Mouse (Mus musculus) common myeloid progenitor, adult 5-6 weeks (primary cell): ENCODE results near the gene Eif4enif1. TPM values are rescaled to one million over a fixed set of nuclear protein-coding genes. Genes with fewer than 3 reads are reported as not detected.
"Not testable (repeated sequence)": the region's sequence is repeated elsewhere in the genome, so short reads cannot be mapped to it uniquely, and the experiment has no call there.

ENCODE experiments used
- ATAC-seq: replicated peaks from 2 replicates; pipeline ENCODE4 v1.8.0; 2016; ENCODE audit warnings: low read depth, mild to moderate bottlenecking, moderate TSS enrichment, inconsistent platforms; ENCODE audit not compliant: poor library complexity, severe bottlenecking
- total RNA-seq: library from RNA; stranded (forward); fragments of 200-1000, 187-1606 nt; gene quantifications from 2 replicates; pipeline ENCODE4 v1.2.3, GENCODE M21; 2017

Gene Eif4enif1
- total RNA-seq: 58.9 and 75.0 TPM in 2 replicates

DNA sequence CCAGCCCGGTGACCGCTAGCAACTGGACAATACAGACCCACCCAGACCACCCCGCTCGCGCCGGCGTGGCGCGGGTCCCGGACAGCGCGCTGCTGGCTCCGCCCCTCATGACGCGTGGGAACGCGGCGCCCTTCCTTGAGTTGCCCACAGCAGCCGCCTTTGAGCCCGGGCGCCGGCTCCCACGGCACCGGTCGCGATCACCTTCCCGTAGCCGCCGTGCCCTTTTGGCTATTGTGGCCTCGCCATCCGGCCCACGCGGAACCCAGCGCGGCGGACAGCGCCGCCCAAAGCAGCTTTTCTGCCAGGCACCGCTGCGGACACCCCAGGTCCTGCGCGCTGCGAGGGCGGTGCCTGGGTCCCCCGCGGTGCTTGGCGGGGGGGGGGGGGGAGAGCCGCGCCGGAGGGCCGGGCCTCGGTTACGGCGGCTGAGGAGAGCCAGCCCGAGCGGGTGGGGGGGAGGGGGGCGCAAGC, at the start of gene Eif4enif1:
Eif4enif1 (plus strand) TSS at position 162 of the 471 bp plus-strand sequence.
- ATAC-seq: peak; percentile 33

DNA sequence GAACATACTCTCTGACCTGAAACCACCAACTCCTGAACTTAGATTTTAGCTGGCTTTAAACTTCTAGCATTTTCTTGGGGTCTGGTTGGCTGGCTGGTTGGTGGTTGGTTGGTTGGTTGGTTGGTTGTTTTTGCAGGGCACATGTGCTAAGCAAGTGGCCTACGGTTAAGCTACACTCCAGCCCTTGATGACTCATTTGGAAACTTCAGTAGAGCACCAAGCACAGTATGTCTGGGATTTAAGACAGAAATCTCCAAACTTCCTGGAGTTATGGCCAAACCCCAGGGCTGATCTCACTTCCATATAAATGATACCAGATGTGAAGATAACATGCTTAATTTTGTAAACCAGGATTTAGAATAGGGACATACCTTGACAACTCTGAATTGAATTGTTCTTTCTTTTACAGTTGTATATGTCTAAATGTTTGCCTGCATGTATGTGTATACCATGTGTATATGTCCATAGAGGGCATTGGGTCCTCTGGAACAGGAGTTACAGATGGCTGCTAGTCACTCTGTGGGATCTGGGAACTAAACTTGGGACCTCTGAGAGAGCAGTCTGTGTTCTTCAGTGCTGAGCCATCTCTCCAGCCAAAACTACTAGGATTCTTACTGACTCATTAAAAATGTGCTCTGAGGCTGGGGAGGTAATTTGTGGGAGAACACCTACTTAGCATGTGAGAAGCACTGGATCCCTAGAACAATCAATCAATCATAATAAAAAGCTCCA, 48.4 kb upstream of the Eif4enif1 start:
- 0 out of 2 replicates have a peak, but pooled peaks have one; percentile 2 for ATAC-seq

DNA sequence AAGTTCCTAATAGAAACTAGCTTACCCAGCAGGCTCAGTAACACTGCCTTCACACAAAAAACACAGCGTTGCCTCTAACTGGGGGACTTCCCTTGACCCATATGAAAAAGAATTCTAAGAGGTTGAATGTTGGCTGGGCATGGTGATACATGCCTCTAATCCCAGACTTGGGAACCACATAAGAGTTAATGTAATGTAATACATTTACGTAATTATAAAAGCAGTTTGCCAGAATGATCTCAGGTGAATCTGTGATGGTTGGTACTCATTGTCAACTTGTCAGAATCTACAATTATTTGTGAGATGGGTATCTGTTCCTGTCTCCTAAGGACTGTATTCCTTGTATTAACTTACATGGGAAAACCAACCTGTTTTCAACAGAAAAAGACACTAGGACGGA, 45.2 kb upstream of the Eif4enif1 start:
- ATAC-seq: not testable (repeated sequence)

DNA sequence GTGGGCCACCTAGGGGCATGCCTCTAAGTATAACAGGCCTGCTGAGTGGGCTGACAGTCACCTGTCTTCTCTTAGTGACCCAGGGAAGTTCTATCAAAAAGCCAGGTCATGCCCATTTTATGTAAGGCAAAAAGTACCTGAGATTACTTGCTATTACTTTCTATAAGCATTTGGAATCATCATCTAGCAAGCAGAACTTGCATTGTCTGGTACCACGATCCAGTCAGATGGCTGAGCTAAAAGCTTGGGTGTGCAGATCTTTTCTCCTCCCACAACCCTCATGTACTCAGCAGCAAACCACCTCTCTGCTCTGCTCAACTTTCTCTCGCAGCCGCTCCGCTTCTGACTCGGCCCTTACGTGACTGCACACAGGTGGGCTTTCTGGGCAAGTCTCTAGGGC, 44.2 kb upstream of the Eif4enif1 start:
- ATAC-seq: not testable (repeated sequence)

DNA sequence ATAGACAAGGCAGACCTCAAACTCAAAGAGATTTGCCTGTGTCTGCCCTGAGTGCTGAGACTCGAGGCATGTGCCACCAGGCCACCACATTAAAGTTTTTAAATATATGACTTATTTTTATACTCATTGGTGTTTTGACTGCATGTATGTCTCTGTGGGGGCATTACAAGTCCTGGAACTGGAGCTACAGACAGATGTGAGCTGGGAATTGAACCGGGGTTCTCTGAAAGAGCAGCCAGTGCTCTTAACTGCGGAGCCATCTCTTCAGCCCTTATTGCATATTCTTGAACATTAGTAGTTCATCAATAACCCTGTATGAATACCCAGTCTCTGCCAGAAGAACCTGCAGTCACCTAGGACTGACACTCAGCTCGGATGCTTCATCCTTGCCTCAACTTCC, 43.4 kb upstream of the Eif4enif1 start:
- peak; percentile 1; the same call in 1 of the 2 replicates for ATAC-seq

DNA sequence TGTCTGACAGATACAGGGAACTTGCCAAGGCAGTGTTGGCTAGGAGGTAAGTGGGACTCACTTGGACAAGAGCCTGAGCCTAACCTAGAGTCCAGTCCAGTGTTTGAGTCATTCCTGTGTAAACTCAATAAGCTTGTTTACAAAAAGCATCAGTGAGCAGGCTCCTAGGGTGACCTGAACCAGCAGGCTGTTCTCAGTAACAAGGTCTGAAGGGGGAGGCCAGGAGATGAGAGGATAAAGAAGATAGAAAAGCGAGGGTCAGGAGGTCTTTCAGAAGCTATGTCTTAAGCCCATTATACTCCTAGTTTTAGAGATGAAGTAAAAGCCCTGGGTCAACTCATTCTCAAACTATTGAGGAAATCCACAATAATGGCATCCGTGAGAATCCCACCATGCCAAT, 40.8 kb upstream of the Eif4enif1 start:
- ATAC-seq: not testable (repeated sequence)

DNA sequence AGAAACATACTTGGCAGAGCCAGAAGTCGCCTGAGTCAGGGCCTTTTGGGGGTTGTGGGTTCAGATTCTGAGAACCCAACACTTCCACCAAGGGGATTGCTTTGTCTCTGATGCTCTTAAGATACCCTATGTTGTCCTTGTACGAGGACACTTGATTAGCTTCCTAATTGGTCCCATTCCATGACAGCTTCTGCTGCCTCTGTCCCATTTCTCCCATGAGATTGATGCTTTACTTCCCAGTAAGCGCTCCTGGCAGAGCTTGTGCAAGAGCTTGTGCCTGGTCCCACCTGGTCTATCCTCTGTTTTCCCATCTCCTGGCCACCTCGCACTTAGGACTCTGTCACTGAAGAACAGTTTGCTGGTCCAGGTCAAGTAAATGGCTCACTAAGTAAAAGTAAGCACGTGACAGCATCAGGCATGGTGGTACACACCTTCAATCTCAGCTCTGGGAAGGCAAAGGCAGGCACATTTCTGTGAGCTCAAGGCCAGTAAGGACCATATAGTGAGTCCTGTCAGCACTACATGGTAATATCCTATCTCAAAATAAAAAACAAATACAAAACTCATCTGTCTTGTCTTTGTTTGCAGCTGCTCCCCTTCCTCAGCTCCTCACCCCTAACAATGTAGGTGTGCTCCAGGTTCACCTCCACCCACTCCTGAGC, 39.8 kb upstream of the Eif4enif1 start:
- 0 out of 2 replicates have a peak, but pooled peaks have one; percentile 1 for ATAC-seq

DNA sequence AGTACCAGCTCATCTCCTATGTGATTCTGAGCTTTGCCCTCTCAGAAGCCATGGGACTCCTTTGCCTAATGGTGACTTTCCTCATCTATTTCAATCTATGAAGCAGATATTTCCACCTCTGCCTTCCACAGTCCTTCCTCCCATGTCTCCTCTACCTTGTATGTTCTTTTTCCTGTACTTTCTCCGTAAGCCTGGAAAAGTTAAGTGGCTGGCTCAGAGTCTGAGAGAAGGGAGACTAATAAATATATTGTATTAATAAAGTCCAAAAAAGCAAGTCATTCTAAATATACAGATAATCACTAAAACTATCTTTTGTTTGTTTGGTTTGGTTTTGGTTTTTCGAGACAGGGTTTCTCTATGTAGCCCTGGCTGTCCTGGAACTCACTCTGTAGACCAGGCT, 39.1 kb upstream of the Eif4enif1 start:
- ATAC-seq: not testable (repeated sequence)

DNA sequence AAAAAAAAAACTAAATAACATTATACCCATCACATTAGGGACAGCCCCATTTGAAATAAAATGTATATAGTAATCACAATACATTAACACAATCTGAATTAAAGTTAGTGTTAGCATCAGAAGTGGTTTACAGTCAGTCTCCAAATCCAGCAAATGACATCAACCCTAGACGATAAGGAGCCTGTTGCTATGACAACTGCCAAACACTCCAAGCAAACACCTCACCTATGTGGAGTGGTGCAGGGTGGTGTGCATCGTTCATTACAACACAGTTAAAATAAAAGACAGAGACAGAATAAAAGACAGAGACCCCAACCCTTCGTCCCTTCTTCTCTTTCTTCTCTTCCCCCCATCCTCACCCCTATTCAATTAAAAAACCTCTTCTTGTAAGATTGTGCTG, 38.5 kb upstream of the Eif4enif1 start:
- not testable (repeated sequence) for ATAC-seq

DNA sequence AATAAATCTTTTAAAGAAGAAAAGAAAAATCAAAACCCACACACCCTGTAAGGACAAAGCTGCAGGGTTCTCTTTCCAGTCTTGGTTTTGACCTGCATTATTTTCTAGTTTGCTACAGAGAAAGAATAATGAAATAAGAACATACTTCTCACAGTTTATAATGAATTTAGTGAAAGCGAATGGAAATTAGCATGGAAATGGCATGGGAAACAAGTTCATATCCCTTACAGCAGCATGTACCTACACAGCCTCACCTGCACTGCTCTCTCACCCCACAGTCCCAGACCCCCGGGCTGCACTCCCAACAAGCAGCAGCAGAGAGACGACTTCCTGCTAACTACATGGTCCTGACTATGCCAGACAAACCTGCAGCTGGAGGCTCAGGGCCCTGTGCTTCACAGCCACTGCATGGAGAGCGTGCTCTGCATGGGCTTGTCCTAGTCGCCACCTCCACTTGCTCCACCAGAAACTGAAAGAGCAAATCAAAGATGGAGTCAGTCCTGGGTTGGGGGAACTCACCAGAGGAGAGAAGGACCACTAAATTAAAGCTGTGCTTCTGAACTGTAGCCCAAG, 36.9 kb upstream of the Eif4enif1 start:
- ATAC-seq: peak; percentile 7; the same call in 1 of the 2 replicates

DNA sequence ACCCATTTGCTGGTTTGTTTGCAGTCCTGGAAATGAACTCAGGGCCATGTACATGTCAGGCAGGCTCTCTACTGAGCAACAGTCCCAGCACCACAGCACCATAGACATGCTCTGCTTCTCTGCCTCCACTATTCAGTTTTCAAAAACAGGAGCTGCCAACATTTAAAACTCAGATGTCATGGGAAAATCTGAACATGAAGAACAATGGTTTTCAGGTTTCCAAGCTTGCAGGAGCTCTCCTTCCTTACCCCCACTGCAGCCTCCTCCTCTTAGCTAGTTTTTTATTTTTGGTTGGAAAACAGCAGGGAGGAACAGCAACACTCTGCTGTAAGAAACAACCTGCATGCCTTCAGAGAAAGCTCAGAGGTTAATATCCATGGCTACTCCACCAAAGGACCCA, 35.9 kb upstream of the Eif4enif1 start:
- ATAC-seq: not testable (repeated sequence)

DNA sequence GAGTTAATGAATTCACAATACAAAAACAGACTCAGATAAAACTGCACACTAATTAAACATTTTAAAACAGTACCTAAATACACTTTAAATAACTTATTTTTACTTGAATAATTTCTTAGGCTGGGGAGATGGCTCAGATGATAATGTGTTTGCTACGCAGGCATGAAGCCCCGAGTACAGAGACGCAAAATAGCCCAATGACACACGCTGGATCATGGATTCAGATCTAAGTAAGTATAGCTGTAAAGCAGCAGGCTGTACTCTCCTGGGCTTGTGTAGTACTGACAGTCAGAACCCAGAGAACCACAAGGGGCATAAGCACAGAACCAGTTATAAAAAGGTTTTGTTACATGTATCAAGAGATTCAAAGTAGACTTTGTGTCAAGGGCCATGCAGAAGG, 35.1 kb upstream of the Eif4enif1 start:
- peak; percentile 1; the same call in 1 of the 2 replicates for ATAC-seq

DNA sequence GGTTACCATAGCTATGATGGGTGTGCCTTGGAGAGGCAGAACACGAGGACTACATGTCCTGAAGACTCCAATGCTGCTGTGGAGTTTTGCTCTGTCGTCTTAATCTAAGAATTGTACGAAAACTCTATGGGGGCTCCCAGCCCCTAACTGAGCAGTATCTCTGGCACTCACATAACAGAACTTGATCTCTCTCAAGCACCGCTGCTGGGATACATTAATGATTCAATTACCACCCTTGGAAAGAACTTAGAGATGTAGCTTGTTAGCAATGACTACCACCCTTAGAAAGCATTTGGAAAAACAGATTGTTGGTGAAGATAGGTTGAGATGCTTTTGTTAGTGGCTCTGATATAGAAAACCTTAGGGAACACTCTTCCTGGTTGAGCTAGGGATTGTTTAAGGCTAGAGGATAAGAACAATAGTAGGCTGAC, 34.6 kb upstream of the Eif4enif1 start:
- peak; percentile 2; the same call in 1 of the 2 replicates for ATAC-seq

DNA sequence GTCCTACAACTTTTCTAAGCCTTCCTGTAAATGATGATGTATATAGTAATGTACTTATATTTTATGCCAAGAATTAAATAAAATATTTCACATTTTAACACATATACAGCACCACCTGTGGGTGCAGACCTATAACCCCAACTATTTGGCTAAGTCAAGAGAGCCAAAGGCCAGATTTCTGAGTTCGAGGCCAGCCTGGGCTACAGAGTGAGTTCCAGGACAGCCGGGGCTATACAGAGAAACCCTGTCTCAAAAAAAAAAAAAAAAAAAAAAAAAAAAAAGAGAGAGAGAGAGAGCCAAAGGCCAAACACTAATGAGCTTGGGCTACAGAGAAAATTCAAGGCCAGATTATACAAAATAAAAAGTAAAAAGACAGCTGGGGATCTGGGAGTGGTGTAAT, 33.1 kb upstream of the Eif4enif1 start:
- ATAC-seq: not testable (repeated sequence)

DNA sequence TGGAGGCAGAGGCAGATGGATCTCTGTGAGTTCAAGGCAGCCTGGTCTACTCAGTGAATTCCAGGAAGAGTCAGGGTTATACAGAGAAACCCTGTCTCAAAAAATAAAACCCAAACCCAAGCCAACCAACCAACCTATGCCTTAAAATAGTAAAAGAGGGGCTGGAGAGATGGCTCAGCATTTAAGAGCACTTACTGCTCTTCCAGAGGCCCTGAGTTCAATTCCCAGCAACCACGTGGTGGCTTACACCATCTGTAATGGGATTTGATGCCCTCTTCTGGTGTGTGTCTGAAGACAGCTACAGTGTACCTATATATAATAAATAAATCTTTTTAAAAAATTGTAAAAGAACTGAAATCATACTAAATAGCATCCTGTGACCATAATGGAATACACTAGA, 30.3 kb upstream of the Eif4enif1 start:
- not testable (repeated sequence) for ATAC-seq

DNA sequence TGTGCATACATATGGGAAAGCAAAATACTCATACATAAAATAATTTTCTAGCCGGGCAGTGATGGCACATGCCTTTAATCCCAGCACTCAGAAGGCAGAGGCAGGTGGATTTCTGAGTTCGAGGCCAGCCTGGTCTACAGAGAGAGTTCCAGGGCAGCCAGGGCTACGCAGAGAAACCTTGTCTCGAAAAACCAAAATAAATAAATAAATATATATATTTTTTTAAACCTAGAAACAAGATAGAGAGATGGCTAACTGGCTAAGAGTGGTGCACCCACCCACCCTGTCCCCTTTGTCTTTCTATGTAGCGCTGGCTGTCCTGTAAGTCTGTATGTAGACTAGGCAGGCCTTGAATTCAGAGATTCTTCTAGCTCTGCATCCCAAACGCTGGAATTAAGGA, 29.7 kb upstream of the Eif4enif1 start:
- ATAC-seq: not testable (repeated sequence)

DNA sequence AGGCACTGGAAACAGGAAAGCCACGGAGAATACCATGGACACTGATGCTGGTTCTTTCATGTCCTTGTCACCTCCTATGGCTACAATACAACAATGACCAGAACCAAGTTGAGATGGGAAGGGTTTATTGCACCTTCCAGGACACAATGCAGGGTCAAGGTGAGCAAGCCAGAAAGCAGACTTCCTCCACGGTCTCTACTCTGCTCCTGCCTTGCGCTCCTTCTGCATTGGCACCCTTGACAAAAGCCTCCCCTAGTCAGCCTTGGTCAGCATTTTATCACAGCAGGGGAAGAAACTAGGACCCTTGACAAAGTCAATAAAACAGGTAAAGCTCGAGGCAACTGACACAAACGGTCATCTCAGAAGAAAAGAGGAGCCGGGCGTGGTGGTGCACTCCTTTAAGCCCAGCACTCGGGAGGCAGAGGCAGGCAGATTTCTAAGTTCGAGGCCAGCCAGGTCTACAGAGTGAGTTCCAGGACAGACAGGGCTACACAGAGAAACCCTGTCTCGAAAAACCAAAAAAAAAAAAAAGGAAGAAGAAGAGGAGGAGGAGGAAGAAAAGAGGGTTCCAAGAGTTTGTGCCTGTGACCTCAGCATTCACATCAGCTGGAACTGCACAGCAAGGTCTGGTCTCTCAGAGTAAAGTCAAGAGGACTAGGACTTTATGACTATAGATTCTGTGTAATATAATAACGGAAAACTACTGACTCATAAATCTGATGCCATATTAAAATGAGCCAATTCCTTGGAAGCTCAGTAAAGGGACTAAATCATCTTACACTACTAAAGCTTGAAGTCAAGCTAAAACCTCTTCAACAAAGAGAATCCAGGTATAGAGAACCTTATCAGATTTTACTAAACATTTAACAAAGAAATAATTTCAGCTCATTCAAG, 28.5 kb upstream of the Eif4enif1 start:
- peak; percentile 14; the same call in 1 of the 2 replicates for ATAC-seq

DNA sequence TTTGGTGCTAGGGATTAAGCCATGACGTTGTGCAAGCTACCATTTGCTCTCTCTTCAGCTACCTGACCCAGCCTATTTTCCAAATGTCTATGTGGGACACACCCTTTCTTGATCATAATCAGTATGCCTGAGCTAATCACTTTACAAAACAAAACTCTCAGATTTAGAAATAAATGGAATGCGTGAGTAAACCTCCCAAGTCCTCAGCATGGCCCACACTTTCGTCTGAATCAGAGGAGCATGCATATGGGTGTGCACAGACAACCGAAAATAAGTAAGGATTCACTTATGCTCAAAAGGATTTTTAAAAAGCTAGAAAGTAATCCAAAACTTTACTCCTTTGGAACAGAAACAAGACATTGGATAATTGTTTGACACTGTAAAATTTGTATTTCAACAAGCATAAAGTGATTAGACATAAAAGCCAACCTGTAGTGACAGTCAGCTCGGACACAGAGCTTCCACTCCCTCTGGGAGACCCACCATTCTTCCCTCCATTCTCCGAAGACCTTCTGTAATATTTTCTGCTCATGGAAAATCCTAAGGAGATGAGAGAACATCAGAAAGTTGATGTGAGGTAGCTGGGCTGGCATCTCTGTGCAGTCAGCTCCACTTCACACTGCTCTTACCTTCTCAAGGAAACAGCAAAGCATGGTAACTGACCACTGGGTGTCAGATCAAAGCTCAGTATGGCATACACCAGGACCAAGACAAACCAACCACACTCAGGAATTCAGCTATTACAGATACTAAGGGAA, 23.0 kb upstream of the Eif4enif1 start:
- ATAC-seq: not testable (repeated sequence)

DNA sequence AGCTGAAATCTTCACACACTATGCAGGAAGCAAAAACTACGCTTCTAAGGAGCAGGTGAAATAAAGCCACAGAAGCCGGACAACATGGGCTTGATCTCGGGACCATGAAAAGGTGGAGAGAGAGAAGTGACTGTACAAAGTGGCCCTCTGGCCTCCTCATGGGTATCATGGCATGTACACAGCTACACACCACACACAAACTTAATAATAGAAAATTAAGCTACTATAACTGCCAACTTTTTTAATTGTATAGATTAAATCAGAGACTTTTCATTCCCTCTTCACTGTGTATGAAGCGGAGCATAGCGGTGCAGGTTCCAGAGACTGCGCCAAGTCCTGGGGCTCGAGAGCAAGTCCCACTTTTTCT, 22.5 kb upstream of the Eif4enif1 start:
- ATAC-seq: not testable (repeated sequence)
